Mouse (Mus musculus) layer of hippocampus, postnatal 10 days (tissue): ENCODE data around the gene Capn7. TPM values are rescaled to one million over a fixed set of nuclear protein-coding genes. Genes with fewer than 3 reads are reported as not detected.

Source experiments
- DNase-seq, 2 experiments: peaks; one replicate each; pipeline ENCODE4 v3.0.0; 2021; ENCODE audit warnings: low spot score in 2 of 2
- long read RNA-seq: library from polyadenylated mRNA; stranded (forward); transcript quantifications from one replicate; pipeline ENCODE4 v2.0.0, GENCODE M21; 2023
- total RNA-seq, 2 experiments: library from RNA; stranded (reverse); gene quantifications; 2 replicates each; pipeline ENCODE4 v1.2.3; 2021

Capn7 gene
- 10 to 100 TPM; 39.9 to 41.5 TPM for total RNA-seq
- long read RNA-seq, transcript Capn7-201 (21 exons, 3,648 nt): major isoform, 11 of 16 reads
- long read RNA-seq, partial matches to known transcripts: 2 of 16 reads
- long read RNA-seq, other reads (novel, unspliced or antisense): 3 of 16 reads

DNA sequence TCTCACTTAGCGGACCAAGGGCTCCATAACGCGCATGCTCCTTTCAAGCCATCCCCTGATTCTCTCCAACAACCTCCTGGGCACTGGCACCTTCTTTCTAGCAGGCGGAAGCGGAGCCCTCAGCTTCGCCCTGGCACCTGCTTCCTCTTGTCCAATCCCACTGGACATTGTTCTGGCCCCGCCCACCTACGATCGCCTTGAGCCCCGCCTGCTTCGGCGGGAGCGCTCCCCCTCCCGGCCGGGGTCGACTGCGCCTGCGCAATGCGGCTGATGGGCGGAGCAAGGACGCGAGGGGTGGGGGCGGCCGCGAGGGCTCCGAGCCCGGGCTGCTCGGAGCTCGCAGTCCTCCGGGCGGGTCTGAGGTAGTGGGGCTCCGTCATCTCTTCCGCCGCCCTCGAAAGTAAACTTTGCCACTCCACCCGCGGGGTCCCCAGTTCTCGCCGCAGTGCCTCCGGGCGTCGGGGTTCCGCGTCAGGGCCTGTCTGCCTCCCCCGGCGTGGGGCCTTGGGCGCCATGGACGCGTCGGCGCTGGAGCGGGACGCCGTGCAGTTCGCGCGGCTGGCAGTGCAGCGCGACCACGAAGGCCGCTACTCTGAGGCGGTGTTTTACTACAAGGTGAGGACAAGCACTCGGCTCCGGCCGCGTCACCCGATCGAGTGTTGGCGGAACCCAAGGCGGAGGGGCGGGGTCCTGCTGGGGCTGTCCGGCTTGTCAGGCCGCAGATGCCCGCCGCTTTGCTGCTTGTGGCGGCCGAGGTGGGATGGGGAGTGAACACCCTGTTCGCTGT lies at the start of gene Capn7:
TSS of gene Capn7 (plus strand) at position 270 of the 787 bp plus-strand sequence.
- DNase-seq: peak; percentile 99

DNA sequence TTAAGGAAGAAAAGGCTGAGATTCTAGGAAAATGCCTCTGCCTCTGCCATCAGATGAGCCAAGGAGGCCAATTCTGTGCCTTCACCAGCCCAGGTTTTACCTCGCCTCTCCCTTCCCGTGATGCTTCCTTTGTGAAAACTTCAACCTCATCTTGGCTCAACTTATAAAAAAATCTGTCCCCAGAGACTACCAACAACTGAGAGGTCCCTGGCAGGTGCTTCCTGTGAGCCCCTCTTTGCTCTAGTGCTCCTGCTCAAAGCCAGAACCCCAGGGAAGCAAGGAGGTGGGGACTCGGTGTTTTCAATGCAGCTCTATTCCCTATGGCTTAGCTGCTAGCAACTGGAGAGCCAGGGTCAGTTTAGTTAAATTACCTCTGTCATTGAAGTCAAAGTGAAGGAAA lies 23.2 kb upstream of the Capn7 start:
- DNase-seq: no peak

- DNase-seq: no peak
Observed at GRCm38 (mm10) chr14:31316613-31317012, 19.8 kb upstream of the Capn7 start.

- no peak for DNase-seq
Observed at GRCm38 (mm10) chr14:31317754-31318153, 18.7 kb upstream of the Capn7 start.

GRCm38 (mm10) chr14:31319546-31319945 lies 16.9 kb upstream of the Capn7 start:
- DNase-seq: no peak

DNA sequence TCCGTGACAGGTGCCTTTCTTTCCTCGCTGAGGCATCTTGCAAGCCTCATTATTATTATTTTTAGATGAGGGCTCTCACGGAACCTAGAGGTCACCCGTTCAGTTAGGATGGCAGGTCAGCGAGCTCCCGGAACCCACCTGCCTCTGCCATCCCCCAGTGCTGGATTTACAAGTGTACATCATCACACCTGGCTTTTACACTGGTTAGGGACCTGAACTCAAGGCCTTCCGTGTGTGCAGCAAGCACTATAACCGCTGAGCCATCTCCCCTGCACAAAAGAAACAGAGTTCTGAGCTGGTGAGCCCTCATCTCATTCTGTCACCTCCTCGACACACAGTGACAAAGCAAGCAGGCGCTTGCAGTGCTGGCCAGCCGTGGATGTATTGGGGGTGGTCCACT lies 15.3 kb upstream of the Capn7 start:
- DNase-seq: no peak

DNA sequence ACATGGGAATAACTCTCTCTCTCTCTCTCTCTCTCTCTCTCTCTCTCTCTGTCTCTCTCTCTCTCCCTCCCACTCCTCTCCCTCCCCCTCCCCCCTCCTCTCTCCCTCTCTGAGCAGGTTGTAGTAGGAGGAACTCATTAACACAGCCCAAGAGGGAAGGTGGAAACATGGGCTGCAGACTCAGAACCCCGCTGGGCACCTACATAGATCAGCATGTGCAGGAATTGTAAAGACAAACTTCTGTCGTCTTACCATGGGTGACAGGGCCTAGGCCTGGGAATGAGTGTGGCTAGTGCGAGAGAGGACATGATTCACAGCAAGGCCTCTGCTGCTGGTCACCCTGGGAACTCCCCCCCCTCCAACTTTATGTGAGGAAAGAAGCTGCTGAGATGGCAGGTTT lies 14.2 kb upstream of the Capn7 start:
- DNase-seq: no peak

GRCm38 (mm10) chr14:31323189-31323588 lies 13.2 kb upstream of the Capn7 start:
- DNase-seq: no peak

DNA sequence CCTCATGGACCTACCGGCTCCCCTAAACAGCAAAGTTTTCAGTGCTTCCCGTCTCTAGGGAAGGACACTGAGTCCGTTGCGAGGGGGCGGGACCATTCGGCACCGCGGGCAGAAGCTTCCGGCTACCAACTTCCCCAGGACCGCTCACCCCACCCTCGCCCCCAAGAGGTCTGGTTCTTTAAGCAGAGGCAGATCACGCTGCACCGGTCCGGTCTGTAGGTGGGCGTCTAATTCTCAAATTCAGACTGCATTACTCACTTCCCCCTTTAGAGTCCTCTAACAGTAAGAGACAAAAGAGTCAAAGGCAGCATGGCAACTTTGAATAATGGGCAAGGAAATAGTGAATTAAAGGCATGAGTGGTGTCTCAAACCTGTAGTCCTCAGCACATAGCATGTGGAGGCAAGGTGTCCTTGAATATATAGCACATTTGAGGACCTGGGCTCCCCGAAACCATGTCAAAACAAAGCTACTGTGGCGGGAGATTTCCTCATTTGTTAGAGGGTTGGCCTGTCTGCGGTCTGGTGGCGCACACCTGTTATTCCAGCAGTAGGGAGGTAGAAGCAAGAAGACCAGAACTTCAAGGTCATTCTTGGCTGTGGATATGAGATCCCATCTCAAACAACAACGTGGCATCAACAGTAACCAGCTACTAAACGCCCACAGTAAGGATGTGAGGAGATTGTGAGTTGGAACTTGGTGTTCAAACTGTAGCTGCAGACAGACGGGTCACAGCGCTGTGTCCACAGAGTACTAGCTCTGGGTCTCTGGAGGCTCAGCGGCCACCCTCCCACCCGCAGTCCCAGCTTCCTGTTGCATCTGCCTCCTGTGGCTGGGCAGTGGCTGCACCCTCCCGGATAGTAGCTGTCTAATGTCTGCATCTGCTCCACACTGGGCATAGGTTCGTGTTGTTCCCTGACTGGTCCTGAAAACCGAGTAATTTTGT lies 12.3 kb upstream of the Capn7 start, which contains the start of gene Dnah1:
TSS of gene Dnah1 (minus strand) at position 48 of the 944 bp plus-strand sequence.
- DNase-seq: peak; percentile 28 to 41

- DNase-seq: no peak
Observed at GRCm38 (mm10) chr14:31324851-31325250, 11.6 kb upstream of the Capn7 start.

DNA sequence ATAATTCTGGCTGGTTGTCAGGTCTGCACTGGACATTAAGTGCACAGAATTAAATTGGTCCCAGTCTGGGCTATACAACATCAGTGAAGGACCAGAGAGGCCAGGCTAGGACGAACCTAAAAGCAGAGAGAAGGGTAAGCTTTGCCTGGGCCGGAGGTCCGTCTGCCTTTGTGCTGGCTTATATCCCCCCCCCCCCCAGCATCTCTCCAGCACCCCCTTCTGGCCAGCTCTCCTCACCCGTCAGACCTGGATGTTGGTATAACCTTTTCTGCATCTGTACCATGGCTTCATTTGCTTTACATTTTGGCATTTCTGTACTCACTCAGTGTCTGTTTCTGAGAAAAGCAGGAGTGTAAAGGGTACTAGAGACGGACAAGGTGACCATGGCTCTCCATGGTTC lies 10.9 kb upstream of the Capn7 start:
- no peak for DNase-seq

DNA sequence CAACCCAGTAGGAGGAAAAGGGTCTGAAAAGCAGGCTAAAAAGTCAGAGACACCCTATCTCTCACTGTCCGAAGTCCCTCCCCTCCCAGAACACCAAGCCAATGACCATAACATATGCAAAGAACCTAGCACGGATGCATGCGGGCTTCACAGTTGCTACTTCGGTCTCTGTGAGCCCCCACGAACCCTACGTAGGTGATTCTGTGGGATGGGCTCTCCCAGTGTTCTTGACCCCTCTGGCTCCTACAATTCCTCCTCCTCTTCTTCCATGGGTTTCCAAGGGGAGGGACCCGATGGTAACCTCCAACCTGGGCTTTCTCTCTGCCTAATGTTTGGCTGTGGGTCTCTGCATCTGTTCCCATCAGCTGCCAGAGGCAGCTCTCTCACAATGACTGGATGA lies 9.7 kb upstream of the Capn7 start:
- DNase-seq: no peak

GRCm38 (mm10) chr14:31327196-31327595 lies 9.2 kb upstream of the Capn7 start:
- no peak for DNase-seq

DNA sequence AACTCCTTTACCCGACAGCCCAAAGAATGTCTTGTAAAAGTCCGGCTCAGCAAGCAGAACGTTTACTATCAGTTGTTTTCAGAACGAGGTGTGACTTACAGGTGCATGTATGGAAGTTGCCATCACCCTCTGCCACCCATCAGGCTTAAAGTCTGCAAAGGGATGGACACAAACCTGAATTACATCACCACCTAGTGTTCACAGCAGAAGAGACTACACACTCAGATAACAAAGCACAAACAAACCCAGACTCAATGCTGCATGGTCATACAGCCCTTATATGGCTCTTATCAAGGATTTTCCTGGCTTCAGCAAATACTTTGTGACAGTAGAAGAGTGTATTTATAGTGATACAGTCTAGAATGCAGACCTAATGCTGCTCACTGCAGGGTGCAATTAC lies 8.8 kb upstream of the Capn7 start:
- no peak for DNase-seq

GRCm38 (mm10) chr14:31329741-31330140 lies 6.7 kb upstream of the Capn7 start:
- DNase-seq: no peak

DNA sequence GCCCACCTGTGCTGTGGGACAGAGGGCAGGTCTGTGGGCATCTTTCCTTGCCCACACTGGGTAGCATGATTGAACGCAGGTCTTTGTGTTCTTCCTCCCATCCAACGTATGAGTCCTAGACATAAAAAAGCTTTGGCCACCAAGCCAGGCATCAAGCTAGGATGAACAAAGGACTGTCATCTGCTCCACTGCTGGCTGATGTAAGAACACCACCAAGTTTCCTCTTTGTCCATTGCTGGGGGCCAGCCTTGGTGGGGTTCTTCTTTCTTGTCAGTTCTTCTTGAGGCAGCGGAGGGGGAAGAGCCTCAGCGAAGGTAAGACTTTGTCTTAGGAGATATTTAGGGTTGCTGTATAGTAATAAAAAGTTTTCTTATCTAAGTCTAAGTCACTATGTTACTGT lies 5.5 kb upstream of the Capn7 start:
- DNase-seq: no peak

- no peak for DNase-seq
Observed at GRCm38 (mm10) chr14:31335765-31336164, 673 bp upstream of the Capn7 start.

DNA sequence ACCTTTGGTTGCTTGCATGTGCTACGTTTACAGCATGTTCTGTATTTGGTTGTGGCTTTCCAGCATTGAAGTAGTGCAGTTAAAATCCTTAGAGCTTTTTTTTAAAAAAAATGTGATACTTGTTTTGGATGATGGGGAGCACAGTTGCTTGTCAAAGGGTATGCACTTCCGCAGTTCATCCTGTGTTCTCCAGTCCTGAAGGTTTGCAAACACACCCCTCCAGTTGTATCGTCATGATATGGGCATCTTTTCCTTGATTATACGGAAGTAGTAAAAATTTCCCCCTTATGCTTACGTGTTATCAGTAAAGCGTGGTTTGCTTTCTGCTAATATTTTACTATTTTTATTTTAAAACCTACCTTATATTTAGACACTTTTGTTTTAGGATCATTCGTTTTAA lies 968 bp downstream of the Capn7 start:
- no peak for DNase-seq

DNA sequence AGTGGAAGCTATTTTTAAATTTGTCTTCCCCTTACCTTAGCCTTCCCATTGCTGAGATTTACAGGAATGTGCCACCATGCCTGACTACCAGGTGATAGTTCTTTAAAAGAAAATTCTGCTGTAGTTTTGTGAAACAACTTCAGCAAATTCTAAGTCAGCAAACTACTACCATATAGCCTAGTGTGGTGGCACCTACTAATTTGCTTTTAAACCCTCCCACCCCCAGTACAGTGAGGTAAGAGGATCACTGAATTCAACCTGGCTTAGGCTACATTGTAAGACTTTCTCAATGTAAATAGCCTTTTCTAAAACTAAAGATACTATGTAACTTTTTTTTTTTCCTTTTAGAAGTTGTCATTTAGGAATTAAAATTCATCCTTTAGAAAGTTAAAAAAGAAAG lies 1.5 kb downstream of the Capn7 start:
- DNase-seq: no peak

DNA sequence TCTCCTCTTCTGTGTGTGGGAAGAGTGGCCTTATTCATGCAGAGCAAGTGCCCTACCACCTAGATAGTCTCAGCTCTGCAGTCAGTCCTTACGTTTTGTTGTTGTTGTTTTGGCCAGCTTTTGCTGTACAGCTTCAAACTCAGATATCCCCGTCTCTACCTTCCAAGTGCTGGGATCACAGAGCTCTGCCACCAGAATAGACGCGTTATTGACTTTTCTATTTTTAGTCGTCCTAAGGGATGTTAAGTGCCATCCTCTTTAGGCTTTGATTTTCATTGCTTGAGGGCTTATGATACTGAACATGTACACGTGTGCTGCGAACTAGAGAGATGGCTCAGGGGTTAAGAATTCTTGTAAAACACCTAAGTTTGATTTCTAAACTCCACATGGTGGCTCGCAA lies 6.8 kb downstream of the Capn7 start:
- no peak for DNase-seq

GRCm38 (mm10) chr14:31345367-31345766 lies 8.9 kb downstream of the Capn7 start:
- no peak for DNase-seq

- no peak for DNase-seq
Observed at GRCm38 (mm10) chr14:31362236-31362635, 25.8 kb downstream of the Capn7 start.
